10 mouse cellular contexts compared by ENCODE assay signal in genomic region chr5:119681011-119681832, GRCm38 (mm10). TPM values are rescaled to one million over a fixed set of nuclear protein-coding genes. Genes with fewer than 3 reads are reported as not detected.
DNase-seq lines count a peak whose midpoint lies in the region; ATAC-seq and TF ChIP-seq lines count a peak whose summit lies in the region.
"Had no signal": no experiment of that assay in that cellular context is flagged by ENCODE, and none has a peak within 500 bp of the region (broad histone marks: within the 10 kb centered on the region; RNA-seq: fewer than 3 reads in every experiment).

No protein-coding gene starts in this region.

- TF ChIP-seq POLR2A in thymus, adult 2 months (IDR thresholded peaks at IDR 0.05; ENCODE audit: control insufficient read depth, extremely low read depth, insufficient read depth, low read length, poor library complexity) = no peak

- no peak for TF ChIP-seq CTCF in thymus, adult 2 months (IDR thresholded peaks at IDR 0.05; ENCODE audit: borderline replicate concordance, control insufficient read depth, extremely low read depth, insufficient read depth, low read length, poor library complexity)

- DNase-seq in hindbrain, embryonic 10.5 days (ENCODE audit: low spot score) = no peak
- peak; percentile 27 for DNase-seq in urinary bladder, postnatal 14 days (ENCODE audit: low spot score)
- no peak for DNase-seq in urinary bladder, adult 2 months (ENCODE audit: low spot score)
- no peak for DNase-seq in thymus, adult 2 months
- DNase-seq: cerebellum, adult 11-12 months; kidney, postnatal 36 days; thymus, postnatal 25 days had no signal

- no peak overlapping the region for H3K27ac ChIP-seq in hindbrain, embryonic 10.5 days
- no peak overlapping the region for H3K27ac ChIP-seq in hindbrain, embryonic 16.5 days (ENCODE audit: low read depth, low read length)
- peak overlapping the region; percentile 31 for H3K27ac ChIP-seq in intestine, embryonic 16.5 days (ENCODE audit: low read length)
- no peak overlapping the region for H3K27ac ChIP-seq in thymus, adult 2 months (ENCODE audit: control insufficient read depth, insufficient read depth, low read length)

- H3K4me1 ChIP-seq in hindbrain, embryonic 10.5 days (replicated peaks) = peaks cover 27% of the 10 kb centered on the region
- H3K4me1 ChIP-seq in hindbrain, embryonic 16.5 days (ENCODE audit: control insufficient read depth, insufficient read depth, low read depth, low read length) = no peaks in the 10 kb centered on the region; the same call in 1 of the 2 replicates
- H3K4me1 ChIP-seq in intestine, embryonic 16.5 days (ENCODE audit: control insufficient read depth, insufficient read depth, low read length) = peaks cover 25% of the 10 kb centered on the region
- no peaks in the 10 kb centered on the region for H3K4me1 ChIP-seq in thymus, adult 2 months (replicated peaks; ENCODE audit: control insufficient read depth, insufficient read depth, low read length)

- H3K36me3 ChIP-seq in hindbrain, embryonic 10.5 days = no peaks in the 10 kb centered on the region; the same call in 1 of the 2 replicates
- H3K36me3 ChIP-seq in hindbrain, embryonic 16.5 days (ENCODE audit: control insufficient read depth, insufficient read depth, low read length) = no peaks in the 10 kb centered on the region
- H3K36me3 ChIP-seq in intestine, embryonic 16.5 days (ENCODE audit: control insufficient read depth, insufficient read depth, low read length) = peaks cover 10% of the 10 kb centered on the region
- H3K36me3 ChIP-seq in thymus, adult 2 months (ENCODE audit: control insufficient read depth, insufficient read depth, low read length) = no peaks in the 10 kb centered on the region

- H3K9me3 ChIP-seq in hindbrain, embryonic 10.5 days = no peaks in the 10 kb centered on the region
- no peaks in the 10 kb centered on the region for H3K9me3 ChIP-seq in hindbrain, embryonic 16.5 days (ENCODE audit: control insufficient read depth, low read length)
- no peaks in the 10 kb centered on the region for H3K9me3 ChIP-seq in intestine, embryonic 16.5 days (ENCODE audit: control insufficient read depth, low read length)

- WGBS in hindbrain, embryonic 10.5 days = 4% methylated on average over 8 of the region's 8 CpGs
- 6% methylated on average over 8 of the region's 8 CpGs for WGBS in hindbrain, embryonic 16.5 days
- whole genome bisulfite sequencing in intestine, embryonic 16.5 days = 42% methylated on average over 8 of the region's 8 CpGs
- 19% methylated on average over 8 of the region's 8 CpGs for WGBS in thymus, adult 2 months

- peaks cover 100% of the 10 kb centered on the region for H3K27me3 ChIP-seq in hindbrain, embryonic 10.5 days (ENCODE audit: insufficient read depth, poor library complexity, severe bottlenecking)
- peaks cover 80% of the 10 kb centered on the region for H3K27me3 ChIP-seq in hindbrain, embryonic 16.5 days (replicated peaks; ENCODE audit: control insufficient read depth, insufficient read depth, low read length)
- 0 out of 2 replicates have a peak, but pooled peaks cover 6% of the 10 kb centered on the region for H3K27me3 ChIP-seq in intestine, embryonic 16.5 days (replicated peaks; ENCODE audit: control insufficient read depth, insufficient read depth, low read length)
- peaks cover 12% of the 10 kb centered on the region; the same call in 1 of the 2 replicates for H3K27me3 ChIP-seq in thymus, adult 2 months (ENCODE audit: control insufficient read depth, insufficient read depth, low read length)

- no peak overlapping the region for H3K9ac ChIP-seq in hindbrain, embryonic 16.5 days (ENCODE audit: low read depth, low read length)
- peak overlapping the region; percentile 57 for H3K9ac ChIP-seq in intestine, embryonic 16.5 days (ENCODE audit: low read depth, low read length)

- no peak for ATAC-seq in hindbrain, embryonic 16.5 days
- ATAC-seq in intestine, embryonic 16.5 days = no peak
- no peak for ATAC-seq in erythroid progenitor cell, adult 5-6 weeks (replicated peaks; ENCODE audit: low FRiP score, poor library complexity, severe bottlenecking)

- H3K4me2 ChIP-seq in hindbrain, embryonic 16.5 days (ENCODE audit: low read length) = no peak overlapping the region
- H3K4me2 ChIP-seq in intestine, embryonic 16.5 days (ENCODE audit: low read depth, low read length) = peak overlapping the region; percentile 39

- H3K4me3 ChIP-seq in hindbrain, embryonic 10.5 days = peak overlapping the region; percentile 38; the same call in 1 of the 2 replicates
- no peak overlapping the region for H3K4me3 ChIP-seq in hindbrain, embryonic 16.5 days (ENCODE audit: low read length)
- peak overlapping the region; percentile 29 for H3K4me3 ChIP-seq in intestine, embryonic 16.5 days (ENCODE audit: low read length)
- H3K4me3 ChIP-seq in thymus, adult 2 months (ENCODE audit: control insufficient read depth, insufficient read depth, low read length) = no peak overlapping the region

RNA-seq across cellular contexts. Expression of gene Tbx3, which starts 10.8 kb away (rescaled TPM):
- polyA plus RNA-seq in hindbrain, embryonic 10.5 days (2016; fragmentation: Nextera tagmentation; extraction: Ambion mirVana) = 5.8 and 13.0 TPM in 2 replicates
- 2.9 and 5.0 TPM in 2 replicates for polyA plus RNA-seq in hindbrain, embryonic 16.5 days (2015; fragmentation: Nextera tagmentation; extraction: Ambion mirVana)
- polyA plus RNA-seq in urinary bladder, adult 2 months (2012; rRNA removed) = 40.4 and 54.3 TPM in 2 replicates
- 37.5 and 44.6 TPM in 2 replicates for polyA plus RNA-seq in intestine, embryonic 16.5 days (2015; fragmentation: Nextera tagmentation; extraction: Ambion mirVana)
- polyA plus RNA-seq in thymus, adult 2 months (2012; rRNA removed) = 2.1 and 3.2 TPM in 2 replicates
- total RNA-seq in erythroid progenitor cell, adult 5-6 weeks (2015; ENCODE audit: low replicate concordance) = not detected in 2 replicates
- not detected in 2 replicates for total RNA-seq in erythroid progenitor cell, adult 5-6 weeks (2017; ENCODE audit: low replicate concordance)

Comparison
In these comparisons a context has a peak if more than half of its experiments do, and no peak if none do; other contexts are left out.
1. H3K4me3 ChIP-seq: peak in hindbrain, embryonic 10.5 days (single experiment) and intestine, embryonic 16.5 days (single experiment); none in hindbrain, embryonic 16.5 days (single experiment) and thymus, adult 2 months (single experiment).